Mouse (Mus musculus) lung, embryonic 15.5 days (tissue): ENCODE measurements around the gene Gm7102. TPM values are rescaled to one million over a fixed set of nuclear protein-coding genes. Genes with fewer than 3 reads are reported as not detected.
A peak's percentile ranks its signal among the peaks of the same experiment; 100 is the strongest.
"Not testable (repeated sequence)": the region's sequence is repeated elsewhere in the genome, so short reads cannot be mapped to it uniquely, and the experiment has no call there.

Experiments used
- ATAC-seq: fragments of 200-750 bp; cut with Nextera tagmentation; 2 replicates; pipeline ENCODE4 v1.8.0; 2017; ENCODE audit warnings: moderate number of reproducible peaks, borderline replicate concordance; ENCODE audit not compliant: low FRiP score, low TSS enrichment; ENCODE audit errors: extremely low read depth
- H3K27ac ChIP-seq: fragments of 300-500 bp; sonication (generic); 2 replicates; pipeline ENCODE4 v1.5.1; 2015; ENCODE audit warnings: moderate library complexity, mild to moderate bottlenecking, inconsistent platforms
- H3K27me3 ChIP-seq: fragments of 300-500 bp; sonication (generic); 2 replicates; pipeline ENCODE4 v1.6.1; 2015; ENCODE audit warnings: inconsistent platforms
- H3K36me3 ChIP-seq: fragments of 300-500 bp; sonication (generic); 2 replicates; pipeline ENCODE4 v1.6.1; 2015; ENCODE audit warnings: inconsistent platforms
- H3K4me1 ChIP-seq: fragments of 300-500 bp; sonication (generic); 2 replicates; pipeline ENCODE4 v1.6.1; 2015; ENCODE audit warnings: inconsistent platforms
- H3K4me2 ChIP-seq: fragments of 300-500 bp; sonication (generic); 2 replicates; pipeline ENCODE4 v1.6.1; 2015; ENCODE audit warnings: inconsistent platforms, mild to moderate bottlenecking, moderate library complexity
- H3K4me3 ChIP-seq: fragments of 300-500 bp; sonication (generic); 2 replicates; pipeline ENCODE4 v1.5.1; 2015; ENCODE audit warnings: mild to moderate bottlenecking, inconsistent platforms
- H3K9ac ChIP-seq: fragments of 300-500 bp; sonication (generic); 2 replicates; pipeline ENCODE4 v1.6.1; 2015; ENCODE audit warnings: inconsistent platforms
- H3K9me3 ChIP-seq: fragments of 300-500 bp; sonication (generic); 2 replicates; pipeline ENCODE4 v1.6.1; 2016; ENCODE audit warnings: inconsistent platforms
- WGBS: fragments of 180-500 bp; shearing (Covaris S2); methylation state at CpG from one replicate; pipeline ENCODE4 v1.1.7; 2015; 5-methylcytosine and 5-hydroxymethylcytosine counted together
- polyA plus RNA-seq: library from polyadenylated mRNA; unstranded; fragments of >200 nt; fragmentation: Nextera tagmentation; extraction: Ambion mirVana; gene quantifications from 2 replicates; pipeline ENCODE4 v1.2.1, GENCODE M21; 2015

Gm7102 gene
- polyA plus RNA-seq: 0.14 and 0.15 TPM in 2 replicates

DNA sequence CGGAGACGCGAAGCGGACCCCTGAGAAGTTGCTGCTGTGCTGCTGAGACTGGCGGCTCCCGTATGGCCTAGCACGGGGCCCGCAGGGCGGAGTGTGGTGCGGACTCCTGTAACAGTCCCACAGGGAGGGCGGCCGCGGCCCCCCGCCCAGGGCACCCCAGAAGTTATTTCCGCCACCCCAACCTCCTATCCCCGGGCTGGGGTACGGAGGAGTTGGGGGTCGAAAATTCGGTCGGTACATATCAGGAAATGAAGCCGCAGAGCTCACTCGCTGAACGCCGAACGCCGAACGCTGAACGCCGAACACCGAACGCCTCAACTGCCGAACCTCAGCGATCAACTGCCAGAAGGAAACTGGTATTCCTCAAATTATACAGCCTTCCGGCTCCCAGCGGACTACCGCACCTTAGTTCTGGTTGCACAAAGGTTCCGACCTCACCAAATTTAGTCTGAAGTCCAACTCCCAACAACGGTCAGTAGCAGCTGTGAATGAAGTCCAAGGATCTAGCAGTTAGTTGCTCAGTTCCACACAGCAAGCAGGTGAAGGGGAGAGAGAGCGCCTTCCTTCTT lies at the start of gene Gm7102:
Gm7102 (minus strand) TSS at position 554 of the 569 bp plus-strand sequence.
- Histone ChIP-seq H3K27ac (no peak within 1 kb of the TSS), H3K4me2 (peak within 1 kb of the TSS; percentile 51), H3K4me3 (peak within 1 kb of the TSS; percentile 29), H3K36me3 (no peaks in the 10 kb centered on the region), H3K9ac (no peak within 1 kb of the TSS), H3K9me3 (no peaks in the 10 kb centered on the region), H3K27me3 (no peaks in the 10 kb centered on the region), H3K4me1 (no peaks in the 10 kb centered on the region)
- no peak for ATAC-seq
- WGBS: 23% methylated on average over 39 of the region's 39 CpGs

GRCm38 (mm10) chr19:61224678-61225525 lies 48.8 kb upstream of the Gm7102 start:
- Histone ChIP-seq H3K4me3 (peak overlapping the region; percentile 64), H3K27me3 (no peaks in the 10 kb centered on the region; the same call in 1 of the 2 replicates), H3K4me2 (peak overlapping the region; percentile 75), H3K9me3 (no peaks in the 10 kb centered on the region), H3K27ac (0 out of 2 replicates have a peak overlapping the region, but pooled peaks have one; percentile 29), H3K4me1 (peaks cover 9% of the 10 kb centered on the region), H3K9ac (no peak overlapping the region), H3K36me3 (no peaks in the 10 kb centered on the region)
- ATAC-seq: peak; percentile 20; the same call in 1 of the 2 replicates
- WGBS: 34% methylated on average over 53 of the region's 53 CpGs

- no peak overlapping the region for H3K9ac ChIP-seq
- peaks cover 9% of the 10 kb centered on the region for H3K4me1 ChIP-seq
- no peak overlapping the region for H3K4me3 ChIP-seq
- ATAC-seq: no peak
- H3K27ac ChIP-seq: no peak overlapping the region
- no peak overlapping the region for H3K4me2 ChIP-seq
- no peaks in the 10 kb centered on the region for H3K36me3 ChIP-seq
- no peaks in the 10 kb centered on the region for H3K9me3 ChIP-seq
- no peaks in the 10 kb centered on the region; the same call in 1 of the 2 replicates for H3K27me3 ChIP-seq
- 89% methylated on average over 6 of the region's 6 CpGs for WGBS
These were observed 47.7 kb upstream of the Gm7102 start for GRCm38 (mm10) chr19:61223706-61224328.

DNA sequence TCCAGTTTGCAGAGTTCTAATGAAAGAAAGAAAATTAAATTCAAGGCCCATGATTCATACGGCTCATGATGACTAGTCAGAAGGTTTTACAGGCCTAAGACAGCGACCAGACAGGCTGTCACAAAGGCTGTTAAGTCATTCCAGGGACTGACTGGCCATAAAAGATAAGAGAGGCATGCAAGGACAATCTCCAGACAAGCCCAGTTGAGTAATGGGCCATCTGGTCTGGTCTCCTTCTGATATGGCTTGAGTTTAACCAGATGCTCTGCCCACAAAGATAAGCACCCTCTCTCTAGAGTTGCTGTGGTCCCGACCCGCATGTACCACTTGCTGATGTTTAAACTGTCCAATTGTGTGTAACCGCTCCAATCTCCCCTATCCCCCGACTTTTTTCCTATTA lies 31.4 kb upstream of the Gm7102 start:
- not testable (repeated sequence) for H3K9ac ChIP-seq, H3K4me2 ChIP-seq, H3K4me3 ChIP-seq, H3K4me1 ChIP-seq, H3K36me3 ChIP-seq, H3K9me3 ChIP-seq, ATAC-seq, H3K27me3 ChIP-seq, H3K27ac ChIP-seq
- 73% methylated on average over 6 of the region's 6 CpGs for WGBS

GRCm38 (mm10) chr19:61199836-61200235 lies 23.7 kb upstream of the Gm7102 start:
- H3K27ac ChIP-seq: no peak overlapping the region
- ATAC-seq: no peak
- no peaks in the 10 kb centered on the region for H3K36me3 ChIP-seq
- H3K9me3 ChIP-seq: no peaks in the 10 kb centered on the region
- no peaks in the 10 kb centered on the region for H3K4me1 ChIP-seq
- H3K4me2 ChIP-seq: no peak overlapping the region
- H3K9ac ChIP-seq: no peak overlapping the region
- no peaks in the 10 kb centered on the region for H3K27me3 ChIP-seq
- no peak overlapping the region for H3K4me3 ChIP-seq
- WGBS: 15% methylated on average over 10 of the region's 10 CpGs

GRCm38 (mm10) chr19:61199316-61199715 lies 23.2 kb upstream of the Gm7102 start:
- no peak for ATAC-seq
- no peaks in the 10 kb centered on the region for H3K4me1 ChIP-seq
- WGBS: 16% methylated on average over 13 of the region's 13 CpGs

GRCm38 (mm10) chr19:61183590-61183989 lies 7.5 kb upstream of the Gm7102 start, which contains the start of gene Gm6020:
TSS of gene Gm6020 (plus strand) at chr19:61183890.
- H3K9me3 ChIP-seq, ATAC-seq, H3K4me2 ChIP-seq, H3K36me3 ChIP-seq, H3K4me1 ChIP-seq, H3K9ac ChIP-seq, H3K27ac ChIP-seq, H3K27me3 ChIP-seq, H3K4me3 ChIP-seq: not testable (repeated sequence)
- WGBS: 83% methylated on average over 2 of the region's 2 CpGs

More at GRCm38 (mm10) chr19:61199316-61199715, 23.2 kb upstream of the Gm7102 start:
- Histone ChIP-seq H3K4me2 (no peak overlapping the region), H3K27me3 (no peaks in the 10 kb centered on the region), H3K4me3 (no peak overlapping the region), H3K27ac (no peak overlapping the region), H3K9ac (no peak overlapping the region), H3K36me3 (no peaks in the 10 kb centered on the region), H3K9me3 (no peaks in the 10 kb centered on the region)

DNA sequence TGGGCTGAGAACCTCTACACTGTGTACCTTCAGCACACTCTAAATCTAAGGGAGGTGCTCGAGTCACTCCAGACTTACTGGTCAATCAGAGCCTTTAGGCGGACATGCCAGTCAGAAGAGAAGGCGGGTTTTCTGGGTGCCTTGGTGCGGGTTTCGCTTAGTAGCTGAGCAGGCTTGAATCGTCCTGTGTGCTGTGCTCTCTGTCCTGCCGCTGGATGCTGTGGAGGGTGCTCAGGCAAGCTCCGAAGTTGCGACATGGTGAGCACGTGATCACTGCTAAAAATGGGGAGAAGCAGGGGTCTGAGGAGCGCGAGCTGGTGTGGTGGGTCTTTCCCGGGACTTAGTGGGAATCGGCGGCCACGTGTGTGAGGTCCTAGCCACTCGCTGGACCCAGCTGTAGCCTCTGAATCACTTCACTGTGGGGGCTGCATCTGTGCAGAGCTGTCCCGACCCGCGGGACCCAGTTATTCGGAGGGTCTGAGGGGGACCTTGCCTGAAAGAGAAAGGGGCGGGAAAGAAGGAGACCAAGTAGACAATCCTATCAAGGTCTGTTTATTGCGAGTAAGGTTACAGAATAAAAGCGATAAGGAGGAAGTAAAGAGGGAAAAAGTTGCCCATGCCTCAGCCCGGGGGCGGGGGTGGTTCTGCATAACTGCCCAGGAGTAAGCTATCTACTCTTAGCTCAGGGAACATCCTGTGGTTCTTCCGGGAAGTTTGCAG lies 24.2 kb downstream of the Gm7102 start:
- Histone ChIP-seq H3K36me3 (no peaks in the 10 kb centered on the region), H3K9ac (peak overlapping the region; percentile 15), H3K4me3 (peak overlapping the region; percentile 45), H3K4me1 (no peaks in the 10 kb centered on the region), H3K27ac (no peak overlapping the region), H3K4me2 (peak overlapping the region; percentile 63), H3K9me3 (no peaks in the 10 kb centered on the region), H3K27me3 (peaks cover 4% of the 10 kb centered on the region; the same call in 1 of the 2 replicates)
- 4% methylated on average over 27 of the region's 27 CpGs for WGBS
- peak; percentile 74 for ATAC-seq

DNA sequence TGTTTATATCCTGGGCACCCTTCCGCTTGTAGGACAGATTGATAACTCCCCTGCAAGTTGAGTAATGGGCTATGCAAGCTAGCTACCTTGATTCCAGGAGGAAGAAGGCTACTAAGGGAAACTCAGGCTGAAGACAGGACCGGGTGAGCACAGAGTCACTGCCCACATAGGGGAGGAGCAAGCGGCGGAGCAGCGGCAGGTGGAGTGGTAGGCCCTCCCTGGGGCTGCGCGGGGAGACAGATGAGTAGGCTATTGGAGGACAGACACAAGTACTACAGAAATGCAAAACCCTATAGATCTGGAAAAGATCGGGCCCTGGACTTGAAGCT lies 24.8 kb downstream of the Gm7102 start:
- Histone ChIP-seq H3K27ac (no peak overlapping the region), H3K36me3 (no peaks in the 10 kb centered on the region), H3K9ac (peak overlapping the region; percentile 15), H3K4me1 (no peaks in the 10 kb centered on the region), H3K27me3 (peaks cover 4% of the 10 kb centered on the region; the same call in 1 of the 2 replicates), H3K4me3 (peak overlapping the region; percentile 45), H3K4me2 (peak overlapping the region; percentile 63), H3K9me3 (no peaks in the 10 kb centered on the region)
- ATAC-seq: peak; percentile 80
- WGBS: 7% methylated on average over 8 of the region's 8 CpGs

GRCm38 (mm10) chr19:61141299-61141698 lies 34.8 kb downstream of the Gm7102 start:
- Histone ChIP-seq H3K4me3 (peak overlapping the region; percentile 91), H3K27ac (no peak overlapping the region), H3K9ac (0 out of 2 replicates have a peak overlapping the region, but pooled peaks have one; percentile 90), H3K9me3 (no peaks in the 10 kb centered on the region), H3K27me3 (no peaks in the 10 kb centered on the region), H3K4me1 (peaks cover 8% of the 10 kb centered on the region), H3K36me3 (no peaks in the 10 kb centered on the region), H3K4me2 (peak overlapping the region; percentile 70)
- ATAC-seq: no peak
- 18% methylated on average over 4 of the region's 4 CpGs for WGBS
